Mouse (Mus musculus): Measurements from ENCODE around the gene Prkcz. TPM values are rescaled to one million over a fixed set of nuclear protein-coding genes. Genes with fewer than 3 reads are reported as not detected.

Prkcz gene
- polyA plus RNA-seq, 1 experiment from 2014 or later = 7.2 TPM

GRCm38 (mm10) chr4:155280768-155281121 is 80.4 kb downstream of the Prkcz start:
- Histone ChIP-seq H3K9ac (no peak overlapping the region), H3K4me3 (no peak overlapping the region), H3K4me1 (peaks cover 47% of the 10 kb centered on the region), H3K9me3 (no peaks in the 10 kb centered on the region), H3K4me2 (no peak overlapping the region), H3K27me3 (replicated peaks) (no peaks in the 10 kb centered on the region), H3K36me3 (no peaks in the 10 kb centered on the region), H3K27ac (replicated peaks) (no peak overlapping the region)
- ATAC-seq (ENCODE audit: extremely low read depth, insufficient number of reproducible peaks, low FRiP score, low TSS enrichment) = no peak
- WGBS = 74% methylated on average over 1 of the region's 1 CpGs

GRCm38 (mm10) chr4:155279926-155280767 is 81.0 kb downstream of the Prkcz start:
- no peak overlapping the region for H3K4me2 ChIP-seq
- no peak overlapping the region for H3K4me3 ChIP-seq
- no peaks in the 10 kb centered on the region for H3K27me3 ChIP-seq (replicated peaks)
- H3K27ac ChIP-seq (replicated peaks) = no peak overlapping the region
- H3K4me1 ChIP-seq = peaks cover 47% of the 10 kb centered on the region
- no peak overlapping the region for H3K9ac ChIP-seq
- 45% methylated on average over 16 of the region's 16 CpGs for WGBS
- H3K9me3 ChIP-seq = no peaks in the 10 kb centered on the region
- ATAC-seq (ENCODE audit: extremely low read depth, insufficient number of reproducible peaks, low FRiP score, low TSS enrichment) = no peak
- no peaks in the 10 kb centered on the region for H3K36me3 ChIP-seq

GRCm38 (mm10) chr4:155279054-155279453 is 82.1 kb downstream of the Prkcz start:
- H3K27ac ChIP-seq (replicated peaks) = 0 out of 2 replicates have a peak overlapping the region, but pooled peaks have one; percentile 53
- no peak for ATAC-seq (ENCODE audit: extremely low read depth, insufficient number of reproducible peaks, low FRiP score, low TSS enrichment)
- no peaks in the 10 kb centered on the region for H3K36me3 ChIP-seq
- H3K4me2 ChIP-seq = no peak overlapping the region
- peaks cover 50% of the 10 kb centered on the region for H3K4me1 ChIP-seq
- H3K9ac ChIP-seq = no peak overlapping the region
- no peaks in the 10 kb centered on the region for H3K27me3 ChIP-seq (replicated peaks)
- no peak overlapping the region for H3K4me3 ChIP-seq
- 77% methylated on average over 8 of the region's 8 CpGs for WGBS
- no peaks in the 10 kb centered on the region for H3K9me3 ChIP-seq

GRCm38 (mm10) chr4:155277963-155278362 is 83.2 kb downstream of the Prkcz start:
- Histone ChIP-seq H3K9me3 (no peaks in the 10 kb centered on the region), H3K27ac (replicated peaks) (no peak overlapping the region; the same call in 1 of the 2 replicates), H3K36me3 (no peaks in the 10 kb centered on the region), H3K4me1 (peaks cover 40% of the 10 kb centered on the region), H3K9ac (no peak overlapping the region), H3K4me2 (no peak overlapping the region), H3K4me3 (no peak overlapping the region), H3K27me3 (replicated peaks) (no peaks in the 10 kb centered on the region)
- no peak for ATAC-seq (ENCODE audit: extremely low read depth, insufficient number of reproducible peaks, low FRiP score, low TSS enrichment)
- 58% methylated on average over 6 of the region's 6 CpGs for WGBS

- no peak for ATAC-seq (ENCODE audit: extremely low read depth, insufficient number of reproducible peaks, low FRiP score, low TSS enrichment)
- no peak overlapping the region for H3K4me2 ChIP-seq
- H3K36me3 ChIP-seq = no peaks in the 10 kb centered on the region
- WGBS = 55% methylated on average over 3 of the region's 3 CpGs
- no peak overlapping the region for H3K4me3 ChIP-seq
- 0 out of 2 replicates have a peak overlapping the region, but pooled peaks have one; percentile 8 for H3K27ac ChIP-seq (replicated peaks)
- H3K9me3 ChIP-seq = no peaks in the 10 kb centered on the region
- peaks cover 9% of the 10 kb centered on the region for H3K4me1 ChIP-seq
- no peaks in the 10 kb centered on the region for H3K27me3 ChIP-seq (replicated peaks)
- 0 out of 2 replicates have a peak overlapping the region, but pooled peaks have one; percentile 15 for H3K9ac ChIP-seq
These were observed 86.3 kb downstream of the Prkcz start for GRCm38 (mm10) chr4:155274851-155275250.

GRCm38 (mm10) chr4:155274451-155274850 is 86.7 kb downstream of the Prkcz start:
- 0 out of 2 replicates have a peak overlapping the region, but pooled peaks have one; percentile 15 for H3K9ac ChIP-seq
- H3K36me3 ChIP-seq = no peaks in the 10 kb centered on the region
- H3K27ac ChIP-seq (replicated peaks) = no peak overlapping the region
- peaks cover 9% of the 10 kb centered on the region for H3K4me1 ChIP-seq
- no peaks in the 10 kb centered on the region for H3K9me3 ChIP-seq
- no peaks in the 10 kb centered on the region for H3K27me3 ChIP-seq (replicated peaks)
- H3K4me2 ChIP-seq = no peak overlapping the region
- WGBS = 33% methylated on average over 5 of the region's 5 CpGs
- ATAC-seq (ENCODE audit: extremely low read depth, insufficient number of reproducible peaks, low FRiP score, low TSS enrichment) = no peak
- no peak overlapping the region for H3K4me3 ChIP-seq

- H3K27ac ChIP-seq (replicated peaks) = no peak overlapping the region
These were observed 92.8 kb downstream of the Prkcz start for GRCm38 (mm10) chr4:155268382-155268781.

GRCm38 (mm10) chr4:155267639-155268175 is 93.5 kb downstream of the Prkcz start:
- H3K4me2 ChIP-seq = no peak overlapping the region
- H3K4me1 ChIP-seq = peaks cover 16% of the 10 kb centered on the region
- no peaks in the 10 kb centered on the region for H3K36me3 ChIP-seq
- H3K9ac ChIP-seq = peak overlapping the region; percentile 12; the same call in 1 of the 2 replicates
- no peaks in the 10 kb centered on the region for H3K9me3 ChIP-seq
- no peaks in the 10 kb centered on the region for H3K27me3 ChIP-seq (replicated peaks)
- no peak for ATAC-seq (ENCODE audit: extremely low read depth, insufficient number of reproducible peaks, low FRiP score, low TSS enrichment)
- WGBS = 45% methylated on average over 12 of the region's 12 CpGs
- no peak overlapping the region for H3K27ac ChIP-seq (replicated peaks)
- no peak overlapping the region for H3K4me3 ChIP-seq

More at GRCm38 (mm10) chr4:155268382-155268781, 92.8 kb downstream of the Prkcz start:
- Histone ChIP-seq H3K9ac (0 out of 2 replicates have a peak overlapping the region, but pooled peaks have one; percentile 12), H3K4me3 (no peak overlapping the region), H3K9me3 (no peaks in the 10 kb centered on the region), H3K36me3 (no peaks in the 10 kb centered on the region), H3K4me1 (peaks cover 16% of the 10 kb centered on the region), H3K4me2 (no peak overlapping the region), H3K27me3 (replicated peaks) (no peaks in the 10 kb centered on the region)
- WGBS = 19% methylated on average over 5 of the region's 5 CpGs
- no peak for ATAC-seq (ENCODE audit: extremely low read depth, insufficient number of reproducible peaks, low FRiP score, low TSS enrichment)

- H3K9ac ChIP-seq = no peak overlapping the region
- H3K4me3 ChIP-seq = no peak overlapping the region
- peaks cover 16% of the 10 kb centered on the region for H3K4me1 ChIP-seq
- no peak overlapping the region for H3K4me2 ChIP-seq
- H3K27me3 ChIP-seq (replicated peaks) = no peaks in the 10 kb centered on the region
- H3K27ac ChIP-seq (replicated peaks) = no peak overlapping the region
- 61% methylated on average over 7 of the region's 7 CpGs for WGBS
- no peaks in the 10 kb centered on the region for H3K9me3 ChIP-seq
- ATAC-seq (ENCODE audit: extremely low read depth, insufficient number of reproducible peaks, low FRiP score, low TSS enrichment) = no peak
- H3K36me3 ChIP-seq = no peaks in the 10 kb centered on the region
These were observed 94.1 kb downstream of the Prkcz start for GRCm38 (mm10) chr4:155267047-155267543.

- no peak for ATAC-seq (ENCODE audit: extremely low read depth, insufficient number of reproducible peaks, low FRiP score, low TSS enrichment)
- Histone ChIP-seq H3K27me3 (replicated peaks) (no peaks in the 10 kb centered on the region), H3K9ac (no peak overlapping the region), H3K9me3 (peaks cover 4% of the 10 kb centered on the region; the same call in 1 of the 2 replicates), H3K4me3 (no peak overlapping the region), H3K36me3 (peaks cover 7% of the 10 kb centered on the region; the same call in 1 of the 2 replicates), H3K27ac (replicated peaks) (no peak overlapping the region), H3K4me2 (no peak overlapping the region), H3K4me1 (peaks cover 16% of the 10 kb centered on the region)
- WGBS = 76% methylated on average over 3 of the region's 3 CpGs
These were observed 96.4 kb downstream of the Prkcz start for GRCm38 (mm10) chr4:155264521-155265321.

- no peak for ATAC-seq (ENCODE audit: extremely low read depth, insufficient number of reproducible peaks, low FRiP score, low TSS enrichment)
- Histone ChIP-seq H3K9ac (no peak overlapping the region), H3K4me2 (no peak overlapping the region), H3K4me1 (peaks cover 27% of the 10 kb centered on the region), H3K27ac (replicated peaks) (no peak overlapping the region), H3K27me3 (replicated peaks) (no peaks in the 10 kb centered on the region), H3K4me3 (no peak overlapping the region), H3K9me3 (peaks cover 3% of the 10 kb centered on the region; the same call in 1 of the 2 replicates), H3K36me3 (peaks cover 27% of the 10 kb centered on the region)
- WGBS = 78% methylated on average over 6 of the region's 6 CpGs
These were observed 108.9 kb downstream of the Prkcz start for GRCm38 (mm10) chr4:155252253-155252652.

All from heart, embryonic 13.5 days (tissue).